Mouse (Mus musculus): Measurements from ENCODE around the gene Ddx4. TPM values are rescaled to one million over a fixed set of nuclear protein-coding genes. Genes with fewer than 3 reads are reported as not detected.
"Not testable (repeated sequence)": the region's sequence is repeated elsewhere in the genome, so short reads cannot be mapped to it uniquely, and the experiment has no call there.

Gene Ddx4
- polyA plus RNA-seq, 1 experiment from 2014 or later: 0.31 TPM

GRCm38 (mm10) chr13:112624622-112625021 is 27.7 kb downstream of the Ddx4 start:
- Histone ChIP-seq H3K4me3 (ENCODE audit: low read depth, low read length) (no peak overlapping the region), H3K36me3 (ENCODE audit: control insufficient read depth, insufficient read depth, low read length) (no peaks in the 10 kb centered on the region), H3K9ac (ENCODE audit: low read length) (no peak overlapping the region), H3K27ac (replicated peaks; ENCODE audit: low read depth, low read length) (no peak overlapping the region), H3K27me3 (ENCODE audit: control insufficient read depth, insufficient read depth, low read length) (no peaks in the 10 kb centered on the region), H3K4me2 (ENCODE audit: low read depth, severe bottlenecking) (no peak overlapping the region), H3K4me1 (ENCODE audit: control insufficient read depth, insufficient read depth, low read length) (no peaks in the 10 kb centered on the region), H3K9me3 (ENCODE audit: control insufficient read depth, low read length) (no peaks in the 10 kb centered on the region)
- 76% methylated on average over 3 of the region's 3 CpGs for WGBS
- ATAC-seq (ENCODE audit: insufficient number of reproducible peaks, low FRiP score, low TSS enrichment, low read depth) (no peak), DNase-seq (ENCODE audit: low spot score) (no peak)

GRCm38 (mm10) chr13:112623656-112624055 is 28.6 kb downstream of the Ddx4 start:
- Histone ChIP-seq H3K4me2 (ENCODE audit: low read depth, severe bottlenecking) (no peak overlapping the region), H3K27me3 (ENCODE audit: control insufficient read depth, insufficient read depth, low read length) (no peaks in the 10 kb centered on the region), H3K4me3 (ENCODE audit: low read depth, low read length) (no peak overlapping the region), H3K9ac (ENCODE audit: low read length) (no peak overlapping the region), H3K27ac (replicated peaks; ENCODE audit: low read depth, low read length) (no peak overlapping the region), H3K36me3 (ENCODE audit: control insufficient read depth, insufficient read depth, low read length) (no peaks in the 10 kb centered on the region), H3K9me3 (ENCODE audit: control insufficient read depth, low read length) (no peaks in the 10 kb centered on the region), H3K4me1 (ENCODE audit: control insufficient read depth, insufficient read depth, low read length) (no peaks in the 10 kb centered on the region)
- DNase-seq (ENCODE audit: low spot score): no peak
- ATAC-seq (ENCODE audit: insufficient number of reproducible peaks, low FRiP score, low TSS enrichment, low read depth): no peak
- WGBS: 58% methylated on average over 7 of the region's 7 CpGs

GRCm38 (mm10) chr13:112621592-112621991 is 30.7 kb downstream of the Ddx4 start:
- no peak for DNase-seq (ENCODE audit: low spot score)
- H3K9ac ChIP-seq (ENCODE audit: low read length): no peak overlapping the region
- no peaks in the 10 kb centered on the region for H3K9me3 ChIP-seq (ENCODE audit: control insufficient read depth, low read length)
- H3K27ac ChIP-seq (replicated peaks; ENCODE audit: low read depth, low read length): no peak overlapping the region
- no peak overlapping the region for H3K4me3 ChIP-seq (ENCODE audit: low read depth, low read length)
- H3K27me3 ChIP-seq (ENCODE audit: control insufficient read depth, insufficient read depth, low read length): no peaks in the 10 kb centered on the region
- no peaks in the 10 kb centered on the region for H3K36me3 ChIP-seq (ENCODE audit: control insufficient read depth, insufficient read depth, low read length)
- WGBS: 47% methylated on average over 3 of the region's 3 CpGs
- no peak for ATAC-seq (ENCODE audit: insufficient number of reproducible peaks, low FRiP score, low TSS enrichment, low read depth)
- H3K4me2 ChIP-seq (ENCODE audit: low read depth, severe bottlenecking): no peak overlapping the region
- H3K4me1 ChIP-seq (ENCODE audit: control insufficient read depth, insufficient read depth, low read length): no peaks in the 10 kb centered on the region

- Histone ChIP-seq H3K27me3 (ENCODE audit: control insufficient read depth, insufficient read depth, low read length) (no peaks in the 10 kb centered on the region), H3K27ac (replicated peaks; ENCODE audit: low read depth, low read length) (no peak overlapping the region), H3K4me2 (ENCODE audit: low read depth, severe bottlenecking) (no peak overlapping the region), H3K4me3 (ENCODE audit: low read depth, low read length) (no peak overlapping the region), H3K36me3 (ENCODE audit: control insufficient read depth, insufficient read depth, low read length) (no peaks in the 10 kb centered on the region), H3K9me3 (ENCODE audit: control insufficient read depth, low read length) (no peaks in the 10 kb centered on the region), H3K9ac (ENCODE audit: low read length) (no peak overlapping the region), H3K4me1 (ENCODE audit: control insufficient read depth, insufficient read depth, low read length) (no peaks in the 10 kb centered on the region)
- 91% methylated on average over 3 of the region's 3 CpGs for WGBS
- DNase-seq (ENCODE audit: low spot score) (no peak), ATAC-seq (ENCODE audit: insufficient number of reproducible peaks, low FRiP score, low TSS enrichment, low read depth) (no peak)
These were observed 43.7 kb downstream of the Ddx4 start for GRCm38 (mm10) chr13:112608606-112609005.

GRCm38 (mm10) chr13:112604411-112604810 is 47.9 kb downstream of the Ddx4 start:
- no peaks in the 10 kb centered on the region for H3K27me3 ChIP-seq (ENCODE audit: control insufficient read depth, insufficient read depth, low read length)
- no peaks in the 10 kb centered on the region for H3K36me3 ChIP-seq (ENCODE audit: control insufficient read depth, insufficient read depth, low read length)
- H3K27ac ChIP-seq (replicated peaks; ENCODE audit: low read depth, low read length): no peak overlapping the region
- H3K9me3 ChIP-seq (ENCODE audit: control insufficient read depth, low read length): no peaks in the 10 kb centered on the region
- ATAC-seq (ENCODE audit: insufficient number of reproducible peaks, low FRiP score, low TSS enrichment, low read depth): no peak
- DNase-seq (ENCODE audit: low spot score): no peak
- WGBS: 71% methylated on average over 4 of the region's 4 CpGs
- no peak overlapping the region for H3K9ac ChIP-seq (ENCODE audit: low read length)
- no peak overlapping the region for H3K4me3 ChIP-seq (ENCODE audit: low read depth, low read length)
- H3K4me2 ChIP-seq (ENCODE audit: low read depth, severe bottlenecking): no peak overlapping the region
- H3K4me1 ChIP-seq (ENCODE audit: control insufficient read depth, insufficient read depth, low read length): no peaks in the 10 kb centered on the region

- no peak overlapping the region for H3K9ac ChIP-seq (ENCODE audit: low read length)
- ATAC-seq (ENCODE audit: insufficient number of reproducible peaks, low FRiP score, low TSS enrichment, low read depth) (no peak), DNase-seq (ENCODE audit: low spot score) (no peak)
- no peak overlapping the region for H3K27ac ChIP-seq (replicated peaks; ENCODE audit: low read depth, low read length)
- H3K36me3 ChIP-seq (ENCODE audit: control insufficient read depth, insufficient read depth, low read length): no peaks in the 10 kb centered on the region
- H3K9me3 ChIP-seq (ENCODE audit: control insufficient read depth, low read length): no peaks in the 10 kb centered on the region
- H3K27me3 ChIP-seq (ENCODE audit: control insufficient read depth, insufficient read depth, low read length): no peaks in the 10 kb centered on the region
- no peak overlapping the region for H3K4me3 ChIP-seq (ENCODE audit: low read depth, low read length)
- H3K4me2 ChIP-seq (ENCODE audit: low read depth, severe bottlenecking): no peak overlapping the region
- 94% methylated on average over 1 of the region's 1 CpGs for WGBS
- H3K4me1 ChIP-seq (ENCODE audit: control insufficient read depth, insufficient read depth, low read length): no peaks in the 10 kb centered on the region
These were observed 48.4 kb downstream of the Ddx4 start for GRCm38 (mm10) chr13:112603839-112604238.

- Histone ChIP-seq H3K27me3 (ENCODE audit: control insufficient read depth, insufficient read depth, low read length) (no peaks in the 10 kb centered on the region), H3K36me3 (ENCODE audit: control insufficient read depth, insufficient read depth, low read length) (no peaks in the 10 kb centered on the region), H3K9ac (ENCODE audit: low read length) (no peak overlapping the region), H3K4me2 (ENCODE audit: low read depth, severe bottlenecking) (no peak overlapping the region), H3K4me1 (ENCODE audit: control insufficient read depth, insufficient read depth, low read length) (no peaks in the 10 kb centered on the region), H3K27ac (replicated peaks; ENCODE audit: low read depth, low read length) (no peak overlapping the region), H3K4me3 (ENCODE audit: low read depth, low read length) (no peak overlapping the region), H3K9me3 (ENCODE audit: control insufficient read depth, low read length) (no peaks in the 10 kb centered on the region)
- ATAC-seq (ENCODE audit: insufficient number of reproducible peaks, low FRiP score, low TSS enrichment, low read depth) (no peak), DNase-seq (ENCODE audit: low spot score) (no peak)
- WGBS: 92% methylated on average over 2 of the region's 2 CpGs
These were observed 49.7 kb downstream of the Ddx4 start for GRCm38 (mm10) chr13:112602607-112603006.

- H3K4me3 ChIP-seq (ENCODE audit: low read depth, low read length); H3K27ac ChIP-seq (replicated peaks; ENCODE audit: low read depth, low read length); H3K9me3 ChIP-seq (ENCODE audit: control insufficient read depth, low read length); H3K4me2 ChIP-seq (ENCODE audit: low read depth, severe bottlenecking); DNase-seq (ENCODE audit: low spot score); H3K4me1 ChIP-seq (ENCODE audit: control insufficient read depth, insufficient read depth, low read length); H3K9ac ChIP-seq (ENCODE audit: low read length); ATAC-seq (ENCODE audit: insufficient number of reproducible peaks, low FRiP score, low TSS enrichment, low read depth); H3K27me3 ChIP-seq (ENCODE audit: control insufficient read depth, insufficient read depth, low read length); H3K36me3 ChIP-seq (ENCODE audit: control insufficient read depth, insufficient read depth, low read length): not testable (repeated sequence)
- 92% methylated on average over 2 of the region's 8 CpGs for WGBS
These were observed 58.0 kb downstream of the Ddx4 start, which contains the start of gene Il31ra for GRCm38 (mm10) chr13:112594260-112594659. Il31ra (minus strand) TSS chr13:112594360.

- Histone ChIP-seq H3K36me3 (ENCODE audit: control insufficient read depth, insufficient read depth, low read length) (no peaks in the 10 kb centered on the region), H3K9me3 (ENCODE audit: control insufficient read depth, low read length) (no peaks in the 10 kb centered on the region), H3K4me2 (ENCODE audit: low read depth, severe bottlenecking) (no peak overlapping the region), H3K27me3 (ENCODE audit: control insufficient read depth, insufficient read depth, low read length) (no peaks in the 10 kb centered on the region), H3K9ac (ENCODE audit: low read length) (no peak overlapping the region), H3K4me3 (ENCODE audit: low read depth, low read length) (no peak overlapping the region), H3K4me1 (ENCODE audit: control insufficient read depth, insufficient read depth, low read length) (peaks cover 1% of the 10 kb centered on the region; the same call in 1 of the 2 replicates), H3K27ac (replicated peaks; ENCODE audit: low read depth, low read length) (no peak overlapping the region)
- ATAC-seq (ENCODE audit: insufficient number of reproducible peaks, low FRiP score, low TSS enrichment, low read depth) (no peak), DNase-seq (ENCODE audit: low spot score) (no peak)
- 46% methylated on average over 2 of the region's 2 CpGs for WGBS
These were observed 62.0 kb downstream of the Ddx4 start for GRCm38 (mm10) chr13:112590254-112590653.

All from limb, embryonic 11.5 days (tissue).